Mouse (Mus musculus): ENCODE results near the gene Specc1.

Gene Specc1

GRCm38 (mm10) chr11:62090321-62090720 is 133.8 kb downstream of the Specc1 start:
- no peak for DNase-seq (ENCODE audit: low spot score in 2 of 2)

- no peak for DNase-seq (ENCODE audit: low spot score in 2 of 2)
These were observed 146.9 kb downstream of the Specc1 start for GRCm38 (mm10) chr11:62103380-62103911.

GRCm38 (mm10) chr11:62106401-62106871 is 149.9 kb downstream of the Specc1 start:
- peak; percentile 63 to 76 for DNase-seq (ENCODE audit: low spot score in 2 of 2)

GRCm38 (mm10) chr11:62107272-62107836 is 150.8 kb downstream of the Specc1 start:
- DNase-seq (ENCODE audit: low spot score in 2 of 2): no peak

GRCm38 (mm10) chr11:62118561-62118960 is 162.0 kb downstream of the Specc1 start:
- no peak for DNase-seq (ENCODE audit: low spot score in 2 of 2)

GRCm38 (mm10) chr11:62119871-62120270 is 163.3 kb downstream of the Specc1 start:
- no peak for DNase-seq (ENCODE audit: low spot score in 2 of 2)

- DNase-seq (ENCODE audit: low spot score in 2 of 2): no peak
These were observed 164.8 kb downstream of the Specc1 start for GRCm38 (mm10) chr11:62121365-62121764.

GRCm38 (mm10) chr11:62127692-62128091 is 171.1 kb downstream of the Specc1 start:
- DNase-seq (ENCODE audit: low spot score in 2 of 2): peak; percentile 84 to 91

GRCm38 (mm10) chr11:62128197-62128596 is 171.6 kb downstream of the Specc1 start:
- DNase-seq (ENCODE audit: low spot score in 2 of 2): no peak

- no peak for DNase-seq (ENCODE audit: low spot score in 2 of 2)
These were observed 173.6 kb downstream of the Specc1 start for GRCm38 (mm10) chr11:62130191-62130590.

- DNase-seq (ENCODE audit: low spot score in 2 of 2): no peak
These were observed 174.2 kb downstream of the Specc1 start for GRCm38 (mm10) chr11:62130685-62131295.

- no peak for DNase-seq (ENCODE audit: low spot score in 2 of 2)
These were observed 175.0 kb downstream of the Specc1 start for GRCm38 (mm10) chr11:62131601-62132000.

- no peak for DNase-seq (ENCODE audit: low spot score in 2 of 2)
These were observed 177.6 kb downstream of the Specc1 start for GRCm38 (mm10) chr11:62134191-62134590.

GRCm38 (mm10) chr11:62145216-62146110 is 188.9 kb downstream of the Specc1 start:
- no peak for DNase-seq (ENCODE audit: low spot score in 2 of 2)

- no peak for DNase-seq (ENCODE audit: low spot score in 2 of 2)
These were observed 190.1 kb downstream of the Specc1 start for GRCm38 (mm10) chr11:62146661-62147060.

- DNase-seq (ENCODE audit: low spot score in 2 of 2): no peak
These were observed 191.5 kb downstream of the Specc1 start for GRCm38 (mm10) chr11:62148026-62148425.

GRCm38 (mm10) chr11:62148449-62148848 is 191.9 kb downstream of the Specc1 start:
- no peak for DNase-seq (ENCODE audit: low spot score in 2 of 2)

- no peak for DNase-seq (ENCODE audit: low spot score in 2 of 2)
These were observed 196.5 kb downstream of the Specc1 start for GRCm38 (mm10) chr11:62153057-62153456.

GRCm38 (mm10) chr11:62159803-62160202 is 203.2 kb downstream of the Specc1 start:
- no peak for DNase-seq (ENCODE audit: low spot score in 2 of 2)

- DNase-seq (ENCODE audit: low spot score in 2 of 2): no peak
These were observed 204.9 kb downstream of the Specc1 start for GRCm38 (mm10) chr11:62161450-62161849.

- DNase-seq (ENCODE audit: low spot score in 2 of 2): no peak
These were observed 207.8 kb downstream of the Specc1 start for GRCm38 (mm10) chr11:62164357-62164756.

GRCm38 (mm10) chr11:62166503-62166902 is 209.9 kb downstream of the Specc1 start:
- DNase-seq (ENCODE audit: low spot score in 2 of 2): no peak

All from right cerebral cortex, postnatal 10 days (tissue).